Comparison of ENCODE assay signal across 8 mouse cellular contexts in genomic region chr12:21373100-21373819, GRCm38 (mm10). TPM values are rescaled to one million over a fixed set of nuclear protein-coding genes. Genes with fewer than 3 reads are reported as not detected.
DNase-seq lines count a peak whose midpoint lies in the region; ATAC-seq lines count a peak whose summit lies in the region.

TSS of gene Adam17 (minus strand) at chr12:21373632.

- H3K36me3 ChIP-seq in forebrain, embryonic 14.5 days (ENCODE audit: control insufficient read depth, insufficient read depth, low read length) = no peaks in the 10 kb centered on the region
- H3K36me3 ChIP-seq in neural tube, embryonic 15.5 days = no peaks in the 10 kb centered on the region

- peak within 1 kb of the TSS; percentile 84 for H3K4me2 ChIP-seq in forebrain, embryonic 14.5 days (ENCODE audit: low read length)
- peak within 1 kb of the TSS; percentile 81 for H3K4me2 ChIP-seq in neural tube, embryonic 15.5 days

- peak within 1 kb of the TSS; percentile 88 for H3K9ac ChIP-seq in forebrain, embryonic 14.5 days (ENCODE audit: low read length)
- H3K9ac ChIP-seq in neural tube, embryonic 15.5 days (replicated peaks) = peak within 1 kb of the TSS; percentile 91

- H3K9me3 ChIP-seq in forebrain, embryonic 14.5 days (replicated peaks; ENCODE audit: control insufficient read depth, low read length) = no peaks in the 10 kb centered on the region
- no peaks in the 10 kb centered on the region for H3K9me3 ChIP-seq in neural tube, embryonic 15.5 days (replicated peaks)

- H3K27ac ChIP-seq in forebrain, embryonic 14.5 days (ENCODE audit: low read depth, low read length) = peak within 1 kb of the TSS; percentile 82
- peak within 1 kb of the TSS; percentile 96 for H3K27ac ChIP-seq in neural tube, embryonic 15.5 days (replicated peaks)

- DNase-seq in ES-CJ7 (ENCODE audit: low read depth, low spot score) = peak; percentile 95
- peak; percentile 95 for DNase-seq in cerebellum, adult 11 months
- peak; percentile 98 for DNase-seq in forebrain, embryonic 14.5 days (ENCODE audit: low spot score)
- peak; percentile 98 to 99 for DNase-seq in heart, postnatal 14 days
- DNase-seq in layer of hippocampus, adult 11-12 months (ENCODE audit: low spot score) = peak; percentile 96
- peak; percentile 97 to 98 for DNase-seq in lung, adult 18-20 months
- DNase-seq in testis, postnatal 14 days (ENCODE audit: low spot score) = peak; percentile 95

- H3K27me3 ChIP-seq in forebrain, embryonic 14.5 days (replicated peaks; ENCODE audit: control insufficient read depth, insufficient read depth, low read length) = no peaks in the 10 kb centered on the region
- H3K27me3 ChIP-seq in neural tube, embryonic 15.5 days (replicated peaks) = no peaks in the 10 kb centered on the region

- intact Hi-C loops in heart, postnatal 14 days (cut with DNase I) = loop anchor here (2.0 to 10.0 kb wide), 4 partner anchors 44 to 258 kb away; partner anchors contain the start of genes Iah1 and Ywhaq

- peak within 1 kb of the TSS; percentile 69 for H3K4me3 ChIP-seq in forebrain, embryonic 14.5 days (ENCODE audit: low read depth, low read length)
- H3K4me3 ChIP-seq in neural tube, embryonic 15.5 days (replicated peaks) = peak within 1 kb of the TSS; percentile 80

- H3K4me1 ChIP-seq in forebrain, embryonic 14.5 days (ENCODE audit: control insufficient read depth, insufficient read depth, low read length) = 0 out of 2 replicates have a peak, but pooled peaks cover 7% of the 10 kb centered on the region
- H3K4me1 ChIP-seq in neural tube, embryonic 15.5 days = peaks cover 22% of the 10 kb centered on the region

- ATAC-seq in forebrain, embryonic 14.5 days = peak; percentile 98
- ATAC-seq in neural tube, embryonic 15.5 days (ENCODE audit: low FRiP score) = peak; percentile 98

- WGBS in forebrain, embryonic 14.5 days = under 1% methylated on average over 53 of the region's 55 CpGs
- under 1% methylated on average over 50 of the region's 55 CpGs for WGBS in neural tube, embryonic 15.5 days

RNA-seq across cellular contexts. Expression of gene Adam17, which starts in this region (rescaled TPM):
- polyA plus RNA-seq in forebrain, embryonic 14.5 days (2014; fragmentation: Nextera tagmentation; extraction: Ambion mirVana) = 19.9 and 21.9 TPM in 2 replicates
- total RNA-seq in heart, postnatal 14 days (2021) = 10 to 100 TPM; 48.4 to 63.3 TPM
- 15.6 and 20.6 TPM in 2 replicates for polyA plus RNA-seq in neural tube, embryonic 15.5 days (2015; fragmentation: Nextera tagmentation; extraction: Ambion mirVana)

Comparison
In these comparisons a context has a peak if more than half of its experiments do, and no peak if none do; other contexts are left out.
1. Peak in every context shown above with its lines: DNase-seq, ATAC-seq, H3K4me3 ChIP-seq and H3K27ac ChIP-seq.